Mouse (Mus musculus) kidney, adult 18-20 months (tissue): ENCODE measurements around the gene Kcna4.
A peak's percentile ranks its signal among the peaks of the same experiment; 100 is the strongest.

ENCODE experiments used
- DNase-seq: peaks from one replicate; pipeline ENCODE4 v3.0.0; 2021

The Kcna4 gene

GRCm38 (mm10) chr2:107289990-107290696 lies at the start of gene Kcna4:
TSS of gene Kcna4 (plus strand) at chr2:107290639.
- peak; percentile 5 for DNase-seq

- DNase-seq: no peak
Measured at GRCm38 (mm10) chr2:107258091-107258490, 32.3 kb upstream of the Kcna4 start.

- DNase-seq: no peak
Measured at GRCm38 (mm10) chr2:107266251-107266650, 24.2 kb upstream of the Kcna4 start.

GRCm38 (mm10) chr2:107270050-107270449 lies 20.4 kb upstream of the Kcna4 start:
- no peak for DNase-seq

GRCm38 (mm10) chr2:107290697-107291019 lies 219 bp downstream of the Kcna4 start:
- DNase-seq: no peak

GRCm38 (mm10) chr2:107291142-107291541 lies 703 bp downstream of the Kcna4 start:
- DNase-seq: no peak

GRCm38 (mm10) chr2:107294521-107294920 lies 4.1 kb downstream of the Kcna4 start:
- DNase-seq: no peak

- DNase-seq: no peak
Measured at GRCm38 (mm10) chr2:107301886-107302285, 11.4 kb downstream of the Kcna4 start.

- DNase-seq: no peak
Measured at GRCm38 (mm10) chr2:107304707-107305106, 14.3 kb downstream of the Kcna4 start.

- no peak for DNase-seq
Measured at GRCm38 (mm10) chr2:107306077-107306476, 15.6 kb downstream of the Kcna4 start.

GRCm38 (mm10) chr2:107318636-107319035 lies 28.2 kb downstream of the Kcna4 start:
- no peak for DNase-seq

GRCm38 (mm10) chr2:107321596-107322226 lies 31.3 kb downstream of the Kcna4 start:
- DNase-seq: no peak

GRCm38 (mm10) chr2:107324090-107324489 lies 33.7 kb downstream of the Kcna4 start:
- no peak for DNase-seq

- no peak for DNase-seq
Measured at GRCm38 (mm10) chr2:107327276-107327675, 36.8 kb downstream of the Kcna4 start.

- no peak for DNase-seq
Measured at GRCm38 (mm10) chr2:107341291-107341690, 50.9 kb downstream of the Kcna4 start.

- no peak for DNase-seq
Measured at GRCm38 (mm10) chr2:107344807-107345206, 54.4 kb downstream of the Kcna4 start.

- no peak for DNase-seq
Measured at GRCm38 (mm10) chr2:107345299-107345698, 54.9 kb downstream of the Kcna4 start.
